Mouse (Mus musculus) thymus, adult 2 months (tissue): Measurements from ENCODE around the gene Poglut1.

Experiments used
- CTCF ChIP-seq: fragments of 200-500 bp; IDR thresholded peaks from 2 replicates; pipeline ENCODE4 v1.5.1; 2012; ENCODE audit warnings: mild to moderate bottlenecking, control low read depth, low read length, moderate library complexity, borderline replicate concordance; ENCODE audit not compliant: control insufficient read depth, poor library complexity, insufficient read depth; ENCODE audit errors: extremely low read depth
- POLR2A ChIP-seq: fragments of 200-500 bp; IDR thresholded peaks from 2 replicates; pipeline ENCODE4 v1.6.1; 2012; ENCODE audit warnings: mild to moderate bottlenecking, low read length, control low read depth, moderate library complexity; ENCODE audit not compliant: control insufficient read depth, poor library complexity, insufficient read depth; ENCODE audit errors: extremely low read depth

- TF ChIP-seq POLR2A (no peak), CTCF (no peak)
Measured at GRCm38 (mm10) chr16:38558221-38558748, 8.2 kb upstream of the Poglut1 start, which contains the start of gene Tmem39a.
